Mouse (Mus musculus): ENCODE results near the gene Prrxl1.

The Prrxl1 gene

GRCm38 (mm10) chr14:32628584-32628983 is 29.4 kb downstream of the Prrxl1 start:
- DNase-seq, result peak in 1 of 2 experiments; percentile 12

- DNase-seq, result no peak
Observed at GRCm38 (mm10) chr14:32632908-32633600, 33.8 kb downstream of the Prrxl1 start.

- DNase-seq, result no peak
Observed at GRCm38 (mm10) chr14:32634015-32634682, 34.9 kb downstream of the Prrxl1 start.

GRCm38 (mm10) chr14:32638485-32638884 is 39.3 kb downstream of the Prrxl1 start:
- DNase-seq, result no peak

- no peak for DNase-seq
Observed at GRCm38 (mm10) chr14:32659781-32660180, 60.6 kb downstream of the Prrxl1 start.

- no peak for DNase-seq
Observed at GRCm38 (mm10) chr14:32663099-32663498, 63.9 kb downstream of the Prrxl1 start.

- no peak for DNase-seq
Observed at GRCm38 (mm10) chr14:32673178-32673577, 74.0 kb downstream of the Prrxl1 start.

GRCm38 (mm10) chr14:32678565-32678964 is 79.4 kb downstream of the Prrxl1 start:
- DNase-seq, result no peak

- DNase-seq, result no peak
Observed at GRCm38 (mm10) chr14:32681603-32682002, 82.4 kb downstream of the Prrxl1 start.

GRCm38 (mm10) chr14:32682536-32682935 is 83.3 kb downstream of the Prrxl1 start:
- DNase-seq, result no peak

- peak; percentile 28 to 53 for DNase-seq
Observed at GRCm38 (mm10) chr14:32683251-32683838, 84.1 kb downstream of the Prrxl1 start.

- DNase-seq, result no peak
Observed at GRCm38 (mm10) chr14:32683982-32684734, 85.0 kb downstream of the Prrxl1 start.

- DNase-seq, result no peak
Observed at GRCm38 (mm10) chr14:32684735-32685105, 85.5 kb downstream of the Prrxl1 start.

- no peak for DNase-seq
Observed at GRCm38 (mm10) chr14:32685124-32685826, 86.1 kb downstream of the Prrxl1 start, which contains the start of gene 3425401B19Rik. Gene 3425401B19Rik, minus strand, starts transcription at chr14:32685293.

GRCm38 (mm10) chr14:32695906-32696305 is 96.7 kb downstream of the Prrxl1 start:
- DNase-seq, result no peak

- no peak for DNase-seq
Observed at GRCm38 (mm10) chr14:32696344-32696743, 97.1 kb downstream of the Prrxl1 start.

- no peak for DNase-seq
Observed at GRCm38 (mm10) chr14:32697774-32698173, 98.6 kb downstream of the Prrxl1 start.

- no peak for DNase-seq
Observed at GRCm38 (mm10) chr14:32698556-32698955, 99.3 kb downstream of the Prrxl1 start.

Measured in lung, postnatal 4 days (tissue).